Mouse (Mus musculus) CD4-positive, CD25-positive, alpha-beta regulatory T cell, adult 4 months (primary cell): ENCODE data around the gene E2f1. TPM values are rescaled to one million over a fixed set of nuclear protein-coding genes. Genes with fewer than 3 reads are reported as not detected.

Experiments
- ATAC-seq: one replicate; pipeline ENCODE4 v1.8.0; 2017
- polyA plus RNA-seq, 2 experiments: library from polyadenylated mRNA; unstranded; fragments of 100-300 nt; shearing (Covaris generic); gene quantifications; one replicate each; pipeline ENCODE4 v1.2.1; 2017

E2f1 gene
- 1 to 10 TPM in 1 of 2 experiments, under 1 TPM in 1; 0.42 to 1.5 TPM for polyA plus RNA-seq

DNA sequence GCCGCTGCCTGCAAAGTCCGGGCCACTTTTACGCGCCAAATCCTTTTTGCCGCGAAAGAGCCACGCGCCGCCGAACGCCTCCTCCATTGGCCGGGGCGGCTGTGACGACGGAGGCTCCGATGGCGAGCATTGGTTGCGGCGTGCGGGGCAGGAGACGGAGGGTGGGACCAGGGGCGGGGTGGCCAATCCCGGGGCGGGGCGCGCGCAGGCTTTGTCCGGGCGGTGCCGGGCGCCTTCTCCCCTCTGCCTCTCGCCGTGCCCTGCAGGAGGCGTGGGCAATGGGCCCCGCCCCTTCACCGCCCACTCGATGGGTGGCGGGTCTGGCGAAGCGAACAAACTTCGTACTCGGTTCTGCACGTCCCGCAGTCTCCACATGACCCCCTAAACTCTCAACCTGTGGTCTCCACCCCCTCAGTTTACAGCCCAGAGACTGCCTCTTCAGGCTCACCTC is at the start of gene E2f1:
Gene E2f1, minus strand, starts transcription at position 57 of the 451 bp plus-strand sequence.
- peak; percentile 94 for ATAC-seq

DNA sequence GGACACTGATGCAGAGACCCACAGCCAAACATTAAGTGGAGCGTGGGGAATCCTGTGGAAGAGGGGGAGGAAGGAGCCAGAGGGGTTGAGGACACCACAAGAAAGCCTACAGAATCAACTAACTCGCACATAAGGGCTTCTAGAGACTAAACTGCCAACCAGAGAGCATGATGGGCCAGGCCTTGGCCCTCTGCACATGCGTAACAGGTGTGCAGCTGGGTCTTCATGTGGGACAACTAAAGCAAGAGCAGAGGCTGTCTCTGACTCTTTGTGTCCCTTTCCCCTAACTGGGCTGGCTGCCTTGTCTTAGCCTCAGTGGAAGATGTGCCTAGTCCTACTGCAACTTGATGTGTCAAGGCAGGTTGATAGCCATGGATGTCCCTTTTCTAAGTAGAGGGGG is 47.4 kb upstream of the E2f1 start:
- no peak for ATAC-seq

DNA sequence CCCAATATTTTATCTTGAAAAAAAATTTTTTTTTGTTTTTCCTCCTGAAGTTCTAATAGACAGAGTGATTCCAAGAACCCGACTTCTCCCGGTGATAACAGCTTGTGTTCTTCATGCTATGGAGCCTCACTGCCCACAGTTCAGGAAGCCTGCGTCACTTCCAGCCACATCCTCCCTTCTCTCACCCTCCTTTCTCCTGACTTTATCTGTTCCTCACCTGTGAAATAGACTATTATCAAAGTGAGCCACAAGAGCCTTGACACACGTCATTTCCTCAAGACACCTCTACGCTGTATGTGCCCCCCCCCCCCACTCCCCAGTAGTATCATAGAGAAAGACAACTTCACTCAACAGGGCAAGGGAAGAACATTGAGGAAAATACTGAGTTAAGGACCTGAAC is 46.0 kb upstream of the E2f1 start:
- peak; percentile 50 for ATAC-seq

DNA sequence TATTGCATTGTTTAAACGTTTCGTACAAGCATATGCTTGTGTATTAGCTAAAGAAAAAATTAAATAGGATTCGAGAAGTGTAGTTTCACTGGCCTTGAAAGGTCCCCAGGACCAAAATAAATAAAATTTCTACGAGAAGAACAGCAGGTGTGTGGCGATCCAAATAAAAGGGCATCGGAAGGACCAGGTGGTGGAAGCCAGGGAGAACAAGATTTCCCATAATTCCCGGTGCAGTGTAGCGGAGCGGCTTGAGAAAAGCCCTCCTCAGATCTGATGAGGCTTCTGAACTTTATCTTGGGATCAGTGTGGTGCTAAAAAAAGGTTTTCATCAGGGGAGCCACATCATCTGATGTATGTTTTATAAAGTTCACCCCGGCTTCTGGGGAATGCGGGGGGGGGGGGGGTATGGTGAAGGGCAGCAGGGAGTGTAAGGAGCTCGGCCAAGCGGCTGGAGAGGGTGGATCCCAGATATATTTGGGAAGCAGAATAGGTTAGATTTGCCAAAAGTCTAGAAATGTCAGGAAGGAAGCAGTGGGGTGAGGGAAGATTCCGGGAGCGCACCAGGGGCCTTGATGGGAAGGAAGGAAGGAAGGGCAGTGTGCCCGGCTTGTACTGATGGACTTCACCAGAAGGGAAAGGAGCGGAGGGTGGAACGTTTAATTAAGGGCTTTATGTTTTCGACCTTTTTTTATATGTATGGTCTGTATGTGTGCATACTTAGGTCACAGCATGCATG is 45.3 kb upstream of the E2f1 start:
- no peak for ATAC-seq

GRCm38 (mm10) chr2:154613118-154614115 is 43.7 kb upstream of the E2f1 start, which contains the start of the genes Zfp341 and 4930519P11Rik:
TSS of gene Zfp341 (plus strand) at chr2:154613297.
TSS of gene 4930519P11Rik (minus strand) at chr2:154613437.
- peak; percentile 77 for ATAC-seq

GRCm38 (mm10) chr2:154609050-154609767 is 39.5 kb upstream of the E2f1 start:
- no peak for ATAC-seq

DNA sequence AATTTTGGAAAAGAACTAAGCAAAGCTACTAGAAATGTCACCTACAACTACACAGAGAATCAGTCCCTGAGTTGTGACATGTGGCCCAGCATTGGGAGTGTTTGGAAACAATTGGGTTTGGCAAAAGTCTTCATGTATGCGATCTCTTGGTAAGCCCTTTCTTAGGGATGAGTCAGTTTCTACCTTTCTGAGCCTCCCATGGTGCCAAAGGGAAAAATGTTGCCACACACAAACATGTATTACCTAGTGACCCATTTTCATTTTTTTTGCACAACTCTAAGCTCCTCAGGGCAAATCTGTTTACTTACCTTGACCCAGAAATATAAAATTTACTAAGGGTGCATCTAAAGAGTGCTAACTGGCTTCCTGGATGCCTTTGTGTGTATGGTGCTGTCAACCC is 37.3 kb upstream of the E2f1 start:
- no peak for ATAC-seq

- ATAC-seq = peak; percentile 4
These were observed 34.5 kb upstream of the E2f1 start for GRCm38 (mm10) chr2:154604156-154604555.

DNA sequence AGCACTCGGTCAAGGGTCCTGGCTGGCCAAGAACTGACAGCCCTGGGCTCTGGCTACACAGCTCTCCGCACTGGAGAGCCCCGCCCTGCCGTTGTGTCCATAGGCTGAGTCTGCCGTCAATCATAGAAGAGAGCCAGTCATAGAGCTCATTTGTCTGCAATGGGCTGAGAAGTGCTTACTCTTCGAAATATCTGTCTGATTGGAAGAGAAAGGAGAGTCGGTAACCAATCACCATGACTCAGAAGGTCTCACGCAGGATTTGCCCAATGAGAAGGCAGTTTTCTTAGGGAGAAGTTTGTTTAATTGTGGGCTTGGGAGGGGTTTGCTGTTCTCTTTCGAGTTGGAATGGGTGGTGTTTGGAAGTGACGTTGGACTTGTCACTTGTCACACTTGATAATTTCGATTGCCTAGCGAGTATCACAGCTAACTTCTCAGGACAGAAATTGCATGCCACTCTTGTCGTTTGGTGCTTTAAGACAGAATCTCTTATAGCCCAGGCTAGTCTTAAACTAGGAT is 34.0 kb upstream of the E2f1 start, which contains the start of gene Pxmp4:
Gene Pxmp4, minus strand, starts transcription at position 71 of the 516 bp plus-strand sequence.
- ATAC-seq = peak; percentile 97

- ATAC-seq = peak; percentile 40
These were observed 33.4 kb upstream of the E2f1 start for GRCm38 (mm10) chr2:154603007-154603637.

DNA sequence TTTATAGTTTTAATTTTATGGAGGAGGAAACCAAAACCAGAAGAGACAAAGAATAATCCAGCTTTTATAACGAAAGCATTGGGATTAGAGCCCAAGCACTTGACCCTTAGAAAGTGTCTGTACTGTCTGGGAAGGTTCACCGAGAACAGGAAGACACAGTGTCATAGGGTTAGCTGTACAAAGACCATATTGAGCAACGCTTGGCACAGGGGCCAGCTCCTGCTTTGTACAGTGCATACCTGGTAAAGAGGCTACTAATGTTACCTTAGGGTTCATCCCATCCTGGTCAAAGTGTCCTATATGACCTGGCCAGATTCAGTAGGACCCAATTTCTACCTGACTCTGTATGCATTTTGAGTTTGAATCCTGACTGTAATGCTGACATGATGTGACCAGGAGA is 31.6 kb upstream of the E2f1 start:
- ATAC-seq = no peak

DNA sequence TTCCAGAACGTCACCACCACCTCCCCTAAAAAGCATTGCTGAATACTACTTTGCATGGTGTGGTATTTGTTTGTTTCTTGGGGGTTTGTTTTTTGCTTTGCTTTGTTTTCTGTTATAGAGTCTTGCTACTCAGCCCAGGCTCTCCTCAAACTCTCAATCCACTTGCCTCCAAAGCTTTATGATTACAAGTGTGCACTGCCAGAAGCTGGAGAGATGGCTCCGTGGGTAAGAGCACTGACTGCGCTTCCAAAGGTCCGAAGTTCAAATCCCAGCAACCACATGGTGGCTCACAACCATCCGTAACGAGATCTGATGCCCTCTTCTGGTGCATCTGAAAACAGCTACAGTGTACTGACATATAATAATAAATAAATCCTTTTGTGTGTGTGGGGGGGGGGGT is 30.9 kb upstream of the E2f1 start:
- ATAC-seq = no peak

GRCm38 (mm10) chr2:154597399-154597798 is 27.7 kb upstream of the E2f1 start:
- ATAC-seq = no peak

DNA sequence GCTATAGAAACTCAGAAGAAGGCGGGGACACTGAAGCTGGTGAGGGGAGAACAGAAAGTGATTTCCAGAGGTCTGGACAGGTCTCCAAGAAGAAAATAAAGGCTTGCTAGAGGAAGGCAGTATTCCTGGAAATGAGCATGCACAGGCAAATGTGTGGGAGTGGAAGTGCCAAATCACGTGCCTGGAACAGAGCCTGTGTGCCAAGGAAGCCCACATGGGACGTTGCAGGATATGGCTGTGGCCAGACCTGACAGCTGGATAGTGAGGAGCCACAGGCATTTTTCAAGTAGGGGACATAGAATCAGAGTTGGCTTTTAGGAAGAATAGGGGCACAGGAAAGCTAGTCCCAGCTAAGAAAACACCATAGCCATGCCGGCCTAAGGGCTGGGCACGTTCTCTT is 26.1 kb upstream of the E2f1 start:
- ATAC-seq = no peak

- peak; percentile 53 for ATAC-seq
These were observed 23.3 kb upstream of the E2f1 start for GRCm38 (mm10) chr2:154593025-154593424.

GRCm38 (mm10) chr2:154591239-154591638 is 21.5 kb upstream of the E2f1 start:
- ATAC-seq = no peak

GRCm38 (mm10) chr2:154589051-154589450 is 19.4 kb upstream of the E2f1 start:
- no peak for ATAC-seq

- ATAC-seq = no peak
These were observed 16.7 kb upstream of the E2f1 start for GRCm38 (mm10) chr2:154586405-154586804.

DNA sequence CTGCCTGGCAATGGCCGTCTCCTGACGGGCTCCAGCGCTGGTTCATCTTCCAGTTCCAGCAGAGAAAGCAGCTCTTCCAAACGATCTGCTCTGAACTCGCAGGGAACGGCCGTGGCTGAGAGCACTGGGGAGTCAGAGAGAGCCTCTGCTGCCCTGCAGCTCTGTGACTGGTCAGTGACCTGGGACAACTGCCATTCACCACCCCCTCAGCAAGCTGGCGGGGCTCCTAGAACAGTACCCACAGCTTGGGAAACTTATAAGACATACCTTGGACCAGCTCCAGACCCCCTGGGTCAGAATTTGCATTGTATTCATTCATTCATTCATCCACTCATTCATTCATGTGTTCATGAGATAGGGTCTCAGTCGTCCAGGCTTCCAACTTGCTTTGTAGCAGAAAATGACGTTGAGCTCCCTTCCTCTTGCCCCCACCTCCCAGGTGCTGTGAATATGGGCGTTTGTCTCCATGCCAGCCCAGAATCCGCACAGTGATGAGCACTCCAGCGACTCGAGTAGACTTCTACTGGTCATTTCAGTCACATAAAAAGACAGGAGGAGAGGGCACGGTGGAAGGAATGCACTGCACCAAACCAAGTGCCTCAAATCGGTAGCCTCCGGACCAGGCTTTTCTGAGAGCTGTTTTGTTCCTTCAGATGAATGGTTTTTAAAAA is 15.4 kb upstream of the E2f1 start:
- ATAC-seq = no peak

DNA sequence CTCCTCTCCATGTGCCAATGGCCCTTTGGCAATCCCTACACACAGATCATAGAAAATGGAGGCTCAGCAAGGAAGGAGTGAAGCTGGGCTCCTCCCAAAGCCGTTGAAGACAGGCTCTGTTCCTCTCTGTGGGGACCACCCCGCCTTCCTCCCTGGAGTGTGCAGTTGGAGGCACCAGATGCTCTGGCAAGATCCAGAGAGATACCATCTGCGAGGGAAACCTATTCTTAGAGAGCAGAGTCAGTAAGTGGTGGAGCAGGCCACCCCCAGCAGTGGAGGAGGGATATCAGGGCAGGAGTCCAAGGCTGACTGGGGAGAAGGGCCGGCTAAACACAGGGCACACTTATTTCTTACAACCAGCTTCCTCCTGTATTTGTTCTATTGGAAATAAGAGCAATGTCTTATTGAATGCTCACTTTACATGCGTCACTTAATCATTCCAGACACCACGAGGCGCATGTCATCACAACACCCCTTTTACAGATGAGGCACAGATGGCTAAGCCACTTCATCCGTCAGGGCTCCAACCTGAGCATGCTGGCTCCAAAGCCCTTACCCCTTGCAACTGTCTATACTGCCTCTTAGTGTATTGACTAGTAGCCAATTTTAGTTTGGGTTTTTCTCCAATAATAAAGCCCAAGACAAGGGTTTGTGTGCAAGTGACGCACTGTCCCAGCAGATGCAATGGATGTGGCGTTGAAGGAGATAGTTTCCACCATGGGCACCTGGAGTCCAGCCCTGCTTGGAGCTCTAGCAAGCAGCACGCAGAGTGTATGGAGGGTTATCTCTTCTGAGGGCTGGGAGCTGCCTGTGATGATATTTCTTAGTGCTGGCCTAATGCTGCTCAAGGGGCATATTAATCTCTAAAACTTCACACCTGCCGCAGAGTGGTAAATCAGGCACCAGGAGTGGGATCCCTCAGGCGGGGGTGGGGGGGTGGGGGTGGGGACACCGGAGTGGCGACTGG is 14.5 kb upstream of the E2f1 start:
- no peak for ATAC-seq
